Mouse (Mus musculus): Measurements from ENCODE around the gene Cyp2b10.
"Not testable (repeated sequence)": the region's sequence is repeated elsewhere in the genome, so short reads cannot be mapped to it uniquely, and the experiment has no call there.

Gene Cyp2b10

GRCm38 (mm10) chr7:25910046-25910445, 12.6 kb downstream of the Cyp2b10 start:
- no peak for DNase-seq (ENCODE audit: low spot score in 2 of 2)

GRCm38 (mm10) chr7:25916116-25916515, 18.7 kb downstream of the Cyp2b10 start:
- no peak for DNase-seq (ENCODE audit: low spot score in 2 of 2)

GRCm38 (mm10) chr7:25917271-25917670, 19.9 kb downstream of the Cyp2b10 start:
- DNase-seq (ENCODE audit: low spot score in 2 of 2) = not testable (repeated sequence)

- no peak for DNase-seq (ENCODE audit: low spot score in 2 of 2)
Measured at GRCm38 (mm10) chr7:25919467-25919866, 22.0 kb downstream of the Cyp2b10 start.

- no peak for DNase-seq (ENCODE audit: low spot score in 2 of 2)
Measured at GRCm38 (mm10) chr7:25945274-25945673, 47.9 kb downstream of the Cyp2b10 start.
